Mouse (Mus musculus) ES-Bruce4 (cell line): ENCODE measurements around the gene Oxct2b. TPM values are rescaled to one million over a fixed set of nuclear protein-coding genes. Genes with fewer than 3 reads are reported as not detected.

ENCODE experiments used
- H3K27ac ChIP-seq: 2 replicates; pipeline ENCODE4 v1.5.1; 2012; ENCODE audit warnings: low read length, inconsistent platforms; ENCODE audit not compliant: insufficient read depth
- H3K27me3 ChIP-seq: 2 replicates; pipeline ENCODE4 v1.6.1; 2012; ENCODE audit warnings: mild to moderate bottlenecking, low read length, inconsistent platforms; ENCODE audit not compliant: control insufficient read depth, poor library complexity, insufficient read depth, severe bottlenecking
- H3K36me3 ChIP-seq: 2 replicates; pipeline ENCODE4 v1.6.1; 2012; ENCODE audit warnings: inconsistent platforms, mild to moderate bottlenecking, low read length, moderate library complexity; ENCODE audit not compliant: control insufficient read depth, poor library complexity, insufficient read depth, severe bottlenecking
- H3K4me1 ChIP-seq: one replicate; pipeline ENCODE4 v1.8.1; 2011; ENCODE audit warnings: low read length; ENCODE audit not compliant: control insufficient read depth, insufficient read depth
- H3K4me3 ChIP-seq: 2 replicates; pipeline ENCODE4 v1.5.1; 2011; ENCODE audit warnings: low read depth, mild to moderate bottlenecking, low read length
- H3K9ac ChIP-seq: 2 replicates; pipeline ENCODE4 v1.6.1; 2012; ENCODE audit warnings: low read depth, mild to moderate bottlenecking, inconsistent platforms; ENCODE audit not compliant: poor library complexity, severe bottlenecking
- H3K9me3 ChIP-seq: replicated peaks from 2 replicates; pipeline ENCODE4 v1.6.1; 2012; ENCODE audit warnings: mild to moderate bottlenecking, low read length, inconsistent platforms; ENCODE audit not compliant: control insufficient read depth, poor library complexity, insufficient read depth, severe bottlenecking
- CTCF ChIP-seq: IDR thresholded peaks from one replicate; pipeline ENCODE4 v1.8.1; 2011; ENCODE audit warnings: low read depth, low read length
- EP300 ChIP-seq: IDR thresholded peaks from 2 replicates; pipeline ENCODE4 v1.6.1; 2011; ENCODE audit warnings: low read depth, low read length; ENCODE audit not compliant: insufficient read depth
- POLR2A ChIP-seq: IDR thresholded peaks from one replicate; pipeline ENCODE4 v1.8.1; 2011; ENCODE audit warnings: low read length; ENCODE audit not compliant: insufficient read depth
- polyA plus RNA-seq: library from polyadenylated mRNA; stranded (reverse); fragments of >200 nt; gene quantifications from 2 replicates; pipeline ENCODE4 v1.2.4, GENCODE M21; 2011; ENCODE audit warnings: low read depth; ENCODE audit not compliant: missing spikeins, insufficient read depth, insufficient read length

Oxct2b gene
- polyA plus RNA-seq, 1 experiment = 1.2 TPM

DNA sequence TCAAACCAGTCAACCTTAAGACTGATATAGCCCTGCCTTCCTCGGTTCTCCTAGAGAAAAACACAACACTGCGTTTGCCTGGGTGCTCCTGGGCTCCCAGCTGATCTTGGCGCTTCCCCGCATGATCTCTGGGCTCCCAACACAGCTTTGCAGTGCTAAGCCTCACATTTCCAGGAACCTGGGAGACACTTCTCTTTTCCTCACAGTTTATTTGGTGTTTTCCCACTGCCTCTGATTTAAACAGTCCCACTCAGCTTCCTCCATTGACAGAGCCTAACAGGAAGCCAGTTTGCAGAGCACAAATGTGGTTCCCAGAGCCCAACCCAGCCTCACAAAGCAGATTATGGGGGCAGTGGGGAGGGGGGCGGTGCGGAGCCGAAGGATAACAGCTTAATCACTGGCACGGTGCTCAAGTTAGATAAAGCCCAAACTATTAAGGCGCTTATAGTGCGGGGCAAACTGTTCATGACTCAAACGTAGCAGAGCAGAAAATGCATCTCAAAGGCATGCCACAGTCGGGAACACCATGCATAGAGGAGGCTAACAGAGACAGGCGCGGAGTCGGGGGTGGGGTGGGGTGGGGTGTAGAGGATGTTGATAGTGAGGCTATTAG is 46.3 kb downstream of the Oxct2b start:
- no peaks in the 10 kb centered on the region for H3K36me3 ChIP-seq
- peaks cover 2% of the 10 kb centered on the region; the same call in 1 of the 2 replicates for H3K27me3 ChIP-seq
- TF ChIP-seq POLR2A (no peak), CTCF (no peak), EP300 (no peak)
- H3K9ac ChIP-seq = no peak overlapping the region
- H3K4me1 ChIP-seq = no peaks in the 10 kb centered on the region
- no peaks in the 10 kb centered on the region for H3K9me3 ChIP-seq
- no peak overlapping the region for H3K27ac ChIP-seq
- no peak overlapping the region for H3K4me3 ChIP-seq

DNA sequence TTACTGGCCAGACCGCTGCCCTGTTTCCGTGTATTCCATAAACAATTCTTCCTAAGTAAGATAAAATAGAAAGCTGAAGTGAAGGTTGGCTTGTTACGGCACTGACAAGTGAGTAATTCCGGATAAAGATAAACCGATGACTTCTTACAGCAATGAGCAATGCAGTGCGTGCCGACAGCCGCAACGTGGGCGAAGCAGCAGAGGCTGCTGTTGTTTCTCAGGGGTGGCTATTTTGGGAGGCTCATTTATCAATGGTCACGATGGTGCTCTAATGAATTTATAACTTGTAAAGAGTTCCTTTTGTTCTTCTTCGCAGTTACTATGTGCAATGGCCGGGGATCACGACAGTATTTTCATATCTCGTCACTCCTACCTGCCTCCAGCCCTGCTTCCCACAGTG is 48.1 kb downstream of the Oxct2b start:
- Histone ChIP-seq H3K4me1 (no peaks in the 10 kb centered on the region), H3K9ac (no peak overlapping the region), H3K4me3 (no peak overlapping the region), H3K27me3 (peaks cover 2% of the 10 kb centered on the region; the same call in 1 of the 2 replicates), H3K27ac (no peak overlapping the region), H3K9me3 (no peaks in the 10 kb centered on the region), H3K36me3 (no peaks in the 10 kb centered on the region)
- TF ChIP-seq CTCF = no peak
- no peak for TF ChIP-seq POLR2A
- no peak for TF ChIP-seq EP300

Other genes starting within 250 kb of the Oxct2b start
- 183 and 192 TPM in 2 replicates for gene Cap1, start 230.2 kb upstream of the Oxct2b start, polyA plus RNA-seq
- 0.93 and 1.7 TPM in 2 replicates for gene Mfsd2a, start 155.1 kb upstream of the Oxct2b start, polyA plus RNA-seq
- 16.8 and 17.1 TPM in 2 replicates for gene Mycl, start 120.6 kb upstream of the Oxct2b start, polyA plus RNA-seq
- gene Trit1, start 99.7 kb upstream of the Oxct2b start, polyA plus RNA-seq = 32.7 and 33.0 TPM in 2 replicates
- gene Bmp8b, start 11.1 kb upstream of the Oxct2b start, polyA plus RNA-seq = 8.7 and 9.4 TPM in 2 replicates
- gene Ppie, start 23.7 kb downstream of the Oxct2b start, polyA plus RNA-seq = 57.7 and 69.9 TPM in 2 replicates
- 0.82 and 2.5 TPM in 2 replicates for gene Hpcal4, start 67.0 kb downstream of the Oxct2b start, polyA plus RNA-seq
- not detected in 2 replicates for gene Nt5c1a, start 85.2 kb downstream of the Oxct2b start, polyA plus RNA-seq
- not detected in 2 replicates for gene Heyl, start 117.3 kb downstream of the Oxct2b start, polyA plus RNA-seq
- 221 and 225 TPM in 2 replicates for gene Pabpc4, start 146.1 kb downstream of the Oxct2b start, polyA plus RNA-seq
- gene Oxct2a, start 207.4 kb downstream of the Oxct2b start, polyA plus RNA-seq = 0.45 TPM in 1 of 2 replicates, not detected in the other
- 2.3 and 2.4 TPM in 2 replicates for gene Bmp8a, start 227.0 kb downstream of the Oxct2b start, polyA plus RNA-seq